Mouse (Mus musculus) heart, embryonic 11.5 days (tissue): ENCODE measurements around the gene Tmem88. TPM values are rescaled to one million over a fixed set of nuclear protein-coding genes. Genes with fewer than 3 reads are reported as not detected.

ENCODE experiments used
- ATAC-seq: fragments of 200-750 bp; cut with Nextera tagmentation; replicated peaks from 2 replicates; pipeline ENCODE4 v1.8.0; 2017; ENCODE audit warnings: moderate library complexity; ENCODE audit not compliant: insufficient number of reproducible peaks, low FRiP score, low TSS enrichment
- H3K27ac ChIP-seq: fragments of 300-500 bp; sonication (generic); 2 replicates; pipeline ENCODE4 v1.5.1; 2014; ENCODE audit warnings: mild to moderate bottlenecking, low read depth, low read length
- H3K27me3 ChIP-seq: fragments of 300-500 bp; sonication (generic); 2 replicates; pipeline ENCODE4 v1.6.1; 2014; ENCODE audit warnings: mild to moderate bottlenecking, low read length, mixed read lengths; ENCODE audit not compliant: control insufficient read depth, insufficient read depth
- H3K36me3 ChIP-seq: fragments of 300-500 bp; sonication (generic); 2 replicates; pipeline ENCODE4 v1.6.1; 2014; ENCODE audit warnings: mild to moderate bottlenecking, low read length, moderate library complexity, mixed read lengths; ENCODE audit not compliant: control insufficient read depth, insufficient read depth
- H3K4me1 ChIP-seq: fragments of 300-500 bp; sonication (generic); 2 replicates; pipeline ENCODE4 v1.6.1; 2014; ENCODE audit warnings: low read length; ENCODE audit not compliant: control insufficient read depth, insufficient read depth
- H3K4me2 ChIP-seq: fragments of 300-500 bp; sonication (generic); 2 replicates; pipeline ENCODE4 v1.6.1; 2014; ENCODE audit warnings: mild to moderate bottlenecking, moderate library complexity
- H3K4me3 ChIP-seq: fragments of 300-500 bp; sonication (generic); 2 replicates; pipeline ENCODE4 v1.5.1; 2014; ENCODE audit warnings: low read depth, low read length
- H3K9ac ChIP-seq: fragments of 300-500 bp; sonication (generic); 2 replicates; pipeline ENCODE4 v1.6.1; 2014; ENCODE audit warnings: mild to moderate bottlenecking, low read depth, low read length, moderate library complexity
- H3K9me3 ChIP-seq: fragments of 300-500 bp; sonication (generic); replicated peaks from 2 replicates; pipeline ENCODE4 v1.6.1; 2016; ENCODE audit warnings: low read length; ENCODE audit not compliant: control insufficient read depth
- WGBS: fragments of 180-500 bp; shearing (Covaris S2); extraction: QIAGEN DNeasy Blood & Tissue Kit; methylation state at CpG from one replicate; pipeline ENCODE4 v1.1.7; 2014; ENCODE audit not compliant: insufficient replicate concordance; 5-methylcytosine and 5-hydroxymethylcytosine counted together
- polyA plus RNA-seq: library from polyadenylated mRNA; unstranded; fragments of >200 nt; fragmentation: Nextera tagmentation; extraction: Ambion mirVana; gene quantifications from 2 replicates; pipeline ENCODE4 v1.2.1, GENCODE M21; 2014

Gene Tmem88
- polyA plus RNA-seq, 1 experiment from 2014 or later: 31.7 TPM

- peak overlapping the region; percentile 99 for H3K4me2 ChIP-seq
- peaks cover 30% of the 10 kb centered on the region for H3K4me1 ChIP-seq
- H3K27me3 ChIP-seq: no peaks in the 10 kb centered on the region
- peak overlapping the region; percentile 98 for H3K27ac ChIP-seq
- WGBS: 1% methylated on average over 33 of the region's 33 CpGs
- peak overlapping the region; percentile 92 for H3K9ac ChIP-seq
- H3K4me3 ChIP-seq: peak overlapping the region; percentile 90
- H3K9me3 ChIP-seq: no peaks in the 10 kb centered on the region
- peaks cover 38% of the 10 kb centered on the region for H3K36me3 ChIP-seq
- peak; percentile 70 for ATAC-seq
These were observed 10.7 kb upstream of the Tmem88 start for GRCm38 (mm10) chr11:69408541-69409377.

- Histone ChIP-seq H3K27ac (no peak overlapping the region), H3K9me3 (no peaks in the 10 kb centered on the region), H3K4me1 (peaks cover 19% of the 10 kb centered on the region), H3K27me3 (no peaks in the 10 kb centered on the region), H3K4me2 (peak overlapping the region; percentile 99), H3K9ac (no peak overlapping the region), H3K36me3 (peaks cover 43% of the 10 kb centered on the region), H3K4me3 (peak overlapping the region; percentile 90; the same call in 1 of the 2 replicates)
- no peak for ATAC-seq
- WGBS: 85% methylated on average over 4 of the region's 4 CpGs
These were observed 9.6 kb upstream of the Tmem88 start for GRCm38 (mm10) chr11:69407724-69408004.

- Histone ChIP-seq H3K27ac (no peak overlapping the region), H3K9ac (no peak overlapping the region), H3K9me3 (no peaks in the 10 kb centered on the region), H3K36me3 (peaks cover 43% of the 10 kb centered on the region), H3K4me3 (no peak overlapping the region), H3K4me1 (peaks cover 14% of the 10 kb centered on the region), H3K4me2 (no peak overlapping the region), H3K27me3 (no peaks in the 10 kb centered on the region)
- ATAC-seq: no peak
- WGBS: 88% methylated on average over 16 of the region's 16 CpGs
These were observed 9.1 kb upstream of the Tmem88 start for GRCm38 (mm10) chr11:69406867-69407723.

GRCm38 (mm10) chr11:69406282-69406681, 8.2 kb upstream of the Tmem88 start:
- Histone ChIP-seq H3K4me3 (no peak overlapping the region), H3K9ac (no peak overlapping the region), H3K36me3 (peaks cover 48% of the 10 kb centered on the region), H3K4me1 (peaks cover 8% of the 10 kb centered on the region), H3K4me2 (no peak overlapping the region), H3K27ac (no peak overlapping the region), H3K9me3 (no peaks in the 10 kb centered on the region), H3K27me3 (no peaks in the 10 kb centered on the region)
- no peak for ATAC-seq
- WGBS: 87% methylated on average over 19 of the region's 19 CpGs

- no peak for ATAC-seq
- no peaks in the 10 kb centered on the region for H3K27me3 ChIP-seq
- H3K36me3 ChIP-seq: peaks cover 55% of the 10 kb centered on the region
- H3K4me3 ChIP-seq: no peak overlapping the region
- H3K27ac ChIP-seq: no peak overlapping the region
- H3K9me3 ChIP-seq: no peaks in the 10 kb centered on the region
- no peak overlapping the region for H3K9ac ChIP-seq
- 89% methylated on average over 24 of the region's 24 CpGs for WGBS
- peaks cover 8% of the 10 kb centered on the region for H3K4me1 ChIP-seq
- no peak overlapping the region for H3K4me2 ChIP-seq
These were observed 7.6 kb upstream of the Tmem88 start for GRCm38 (mm10) chr11:69405397-69406200.

GRCm38 (mm10) chr11:69404595-69405396, 6.8 kb upstream of the Tmem88 start:
- Histone ChIP-seq H3K27ac (no peak overlapping the region), H3K36me3 (peaks cover 63% of the 10 kb centered on the region), H3K9me3 (no peaks in the 10 kb centered on the region), H3K4me1 (peaks cover 15% of the 10 kb centered on the region), H3K4me2 (no peak overlapping the region), H3K4me3 (no peak overlapping the region), H3K27me3 (no peaks in the 10 kb centered on the region), H3K9ac (no peak overlapping the region)
- 90% methylated on average over 24 of the region's 24 CpGs for WGBS
- no peak for ATAC-seq

- ATAC-seq: no peak
- Histone ChIP-seq H3K4me3 (no peak overlapping the region), H3K27ac (no peak overlapping the region), H3K27me3 (no peaks in the 10 kb centered on the region), H3K36me3 (peaks cover 65% of the 10 kb centered on the region), H3K9ac (no peak overlapping the region), H3K4me2 (no peak overlapping the region), H3K9me3 (no peaks in the 10 kb centered on the region), H3K4me1 (peaks cover 22% of the 10 kb centered on the region)
- 89% methylated on average over 38 of the region's 38 CpGs for WGBS
These were observed 5.9 kb upstream of the Tmem88 start for GRCm38 (mm10) chr11:69403691-69404594.
